Mouse (Mus musculus): ENCODE data around the gene Gprc5d.

Gprc5d gene

GRCm38 (mm10) chr6:135118183-135118582, at the start of gene Gprc5d:
Gene Gprc5d (minus strand): TSS chr6:135118283.
- in situ Hi-C loops (cut with MboI; ENCODE audit: unreplicated experiment in 2 of 2) = no loop called here

GRCm38 (mm10) chr6:135166712-135167111, 48.6 kb upstream of the Gprc5d start:
- in situ Hi-C loops (cut with MboI; ENCODE audit: unreplicated experiment in 2 of 2) = no loop called here

GRCm38 (mm10) chr6:135166262-135166661, 48.2 kb upstream of the Gprc5d start:
- in situ Hi-C loops (cut with MboI; ENCODE audit: unreplicated experiment in 2 of 2) = no loop called here

- in situ Hi-C loops (cut with MboI; ENCODE audit: unreplicated experiment in 2 of 2) = no loop called here
Measured at GRCm38 (mm10) chr6:135165706-135166105, 47.6 kb upstream of the Gprc5d start.

GRCm38 (mm10) chr6:135165191-135165590, 47.1 kb upstream of the Gprc5d start:
- in situ Hi-C loops (cut with MboI; ENCODE audit: unreplicated experiment in 2 of 2) = no loop called here

GRCm38 (mm10) chr6:135162861-135163260, 44.8 kb upstream of the Gprc5d start:
- in situ Hi-C loops (cut with MboI; ENCODE audit: unreplicated experiment in 2 of 2) = no loop called here

- in situ Hi-C loops (cut with MboI; ENCODE audit: unreplicated experiment in 2 of 2) = no loop called here
Measured at GRCm38 (mm10) chr6:135162311-135162710, 44.2 kb upstream of the Gprc5d start.

GRCm38 (mm10) chr6:135161356-135161755, 43.3 kb upstream of the Gprc5d start:
- in situ Hi-C loops (cut with MboI; ENCODE audit: unreplicated experiment in 2 of 2) = no loop called here

GRCm38 (mm10) chr6:135158509-135158908, 40.4 kb upstream of the Gprc5d start:
- in situ Hi-C loops (cut with MboI; ENCODE audit: unreplicated experiment in 2 of 2) = no loop called here

GRCm38 (mm10) chr6:135157496-135157895, 39.4 kb upstream of the Gprc5d start:
- in situ Hi-C loops (cut with MboI; ENCODE audit: unreplicated experiment in 2 of 2) = no loop called here

GRCm38 (mm10) chr6:135156597-135156996, 38.5 kb upstream of the Gprc5d start:
- in situ Hi-C loops (cut with MboI; ENCODE audit: unreplicated experiment in 2 of 2) = no loop called here

- in situ Hi-C loops (cut with MboI; ENCODE audit: unreplicated experiment in 2 of 2) = loop anchor here (5.0 kb wide), 2 partner anchors 94 to 224 kb away; no protein-coding TSS in a partner anchor
Measured at GRCm38 (mm10) chr6:135153719-135154118, 35.6 kb upstream of the Gprc5d start.

- in situ Hi-C loops (cut with MboI; ENCODE audit: unreplicated experiment in 2 of 2) = loop anchor here (5.0 kb wide), 2 partner anchors 97 to 227 kb away; no protein-coding TSS in a partner anchor
Measured at GRCm38 (mm10) chr6:135150311-135150710, 32.2 kb upstream of the Gprc5d start.

- in situ Hi-C loops (cut with MboI; ENCODE audit: unreplicated experiment in 2 of 2) = loop anchor here (5.0 to 25.0 kb wide), 4 partner anchors 98 to 712 kb away; no protein-coding TSS in a partner anchor
Measured at GRCm38 (mm10) chr6:135149722-135150121, 31.6 kb upstream of the Gprc5d start.

GRCm38 (mm10) chr6:135149175-135149574, 31.1 kb upstream of the Gprc5d start:
- in situ Hi-C loops (cut with MboI; ENCODE audit: unreplicated experiment in 2 of 2) = loop anchor here in 1 of 2 experiments (10.0 to 25.0 kb wide), 2 partner anchors 124 to 712 kb away; no protein-coding TSS in a partner anchor

- in situ Hi-C loops (cut with MboI; ENCODE audit: unreplicated experiment in 2 of 2) = loop anchor here in 1 of 2 experiments (10.0 to 25.0 kb wide), 2 partner anchors 124 to 711 kb away; no protein-coding TSS in a partner anchor
Measured at GRCm38 (mm10) chr6:135148506-135148905, 30.4 kb upstream of the Gprc5d start.

GRCm38 (mm10) chr6:135145976-135146375, 27.9 kb upstream of the Gprc5d start:
- in situ Hi-C loops (cut with MboI; ENCODE audit: unreplicated experiment in 2 of 2) = loop anchor here in 1 of 2 experiments (10.0 to 25.0 kb wide), 2 partner anchors 121 to 709 kb away; no protein-coding TSS in a partner anchor

- in situ Hi-C loops (cut with MboI; ENCODE audit: unreplicated experiment in 2 of 2) = loop anchor here in 1 of 2 experiments (10.0 to 25.0 kb wide), 2 partner anchors 120 to 707 kb away; no protein-coding TSS in a partner anchor
Measured at GRCm38 (mm10) chr6:135144516-135144915, 26.4 kb upstream of the Gprc5d start.

- in situ Hi-C loops (cut with MboI; ENCODE audit: unreplicated experiment in 2 of 2) = loop anchor here in 1 of 2 experiments (10.0 to 25.0 kb wide), 2 partner anchors 118 to 706 kb away; no protein-coding TSS in a partner anchor
Measured at GRCm38 (mm10) chr6:135143151-135143550, 25.1 kb upstream of the Gprc5d start.

- in situ Hi-C loops (cut with MboI; ENCODE audit: unreplicated experiment in 2 of 2) = loop anchor here in 1 of 2 experiments (10.0 to 25.0 kb wide), 2 partner anchors 117 to 704 kb away; no protein-coding TSS in a partner anchor
Measured at GRCm38 (mm10) chr6:135141451-135142147, 23.5 kb upstream of the Gprc5d start.

- in situ Hi-C loops (cut with MboI; ENCODE audit: unreplicated experiment in 2 of 2) = loop anchor here in 1 of 2 experiments (25.0 kb wide), 1 partner anchor 701 kb away; no protein-coding TSS in a partner anchor
Measured at GRCm38 (mm10) chr6:135138746-135139145, 20.7 kb upstream of the Gprc5d start.
